Mouse (Mus musculus): ENCODE results near the gene Cnn1. TPM values are rescaled to one million over a fixed set of nuclear protein-coding genes. Genes with fewer than 3 reads are reported as not detected.

Cnn1 gene
- total and polyA plus RNA-seq, 2 experiments from 2014 or later = 0.24 TPM

DNA sequence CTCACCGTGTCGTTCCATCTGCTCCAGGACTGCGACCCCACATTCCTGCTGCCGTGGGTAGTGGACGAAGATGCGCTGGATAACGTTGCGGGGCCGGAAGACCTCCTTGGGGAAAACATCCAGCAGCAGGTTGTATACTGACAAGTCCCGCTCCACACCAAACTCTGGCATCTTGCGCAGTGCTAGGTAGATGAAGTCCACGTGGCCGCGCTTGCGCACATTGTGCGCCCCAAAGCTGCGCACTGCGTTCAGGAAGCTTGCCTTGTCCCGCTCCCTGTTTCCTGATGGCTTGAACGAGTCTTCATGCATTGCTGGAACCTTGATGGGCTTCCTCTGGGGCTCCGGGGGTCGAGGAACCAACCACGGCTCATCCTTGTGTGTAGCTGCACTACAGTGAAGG, 22.8 kb upstream of the Cnn1 start:
- no peaks in the 10 kb centered on the region for H3K9me3 ChIP-seq (ENCODE audit: low read length)
- no peak overlapping the region for H3K4me3 ChIP-seq (ENCODE audit: low read depth, low read length)
- TF ChIP-seq CTCF (IDR thresholded peaks at IDR 0.05; ENCODE audit: low read depth) = no peak
- ATAC-seq (no peak), DNase-seq (no peak)
- 97% methylated on average over 23 of the region's 23 CpGs for WGBS
- no peaks in the 10 kb centered on the region for H3K27me3 ChIP-seq (ENCODE audit: insufficient read depth, low read length)
- H3K27ac ChIP-seq (ENCODE audit: low read depth, low read length) = no peak overlapping the region
- 0 out of 2 replicates have a peak, but pooled peaks cover 4% of the 10 kb centered on the region for H3K4me1 ChIP-seq (ENCODE audit: insufficient read depth)
- no peak overlapping the region for H3K9ac ChIP-seq
- no peak overlapping the region for H3K4me2 ChIP-seq (ENCODE audit: low read depth)
- H3K36me3 ChIP-seq (ENCODE audit: insufficient read depth) = peaks cover 38% of the 10 kb centered on the region

- peaks cover 5% of the 10 kb centered on the region for H3K4me1 ChIP-seq (ENCODE audit: insufficient read depth)
- peak overlapping the region; percentile 63 for H3K4me3 ChIP-seq (ENCODE audit: low read depth, low read length)
- no peak overlapping the region for H3K27ac ChIP-seq (ENCODE audit: low read depth, low read length)
- ATAC-seq = no peak
- no peaks in the 10 kb centered on the region for H3K27me3 ChIP-seq (ENCODE audit: insufficient read depth, low read length)
- H3K36me3 ChIP-seq (ENCODE audit: insufficient read depth) = peaks cover 4% of the 10 kb centered on the region; the same call in 1 of the 2 replicates
- no peak for DNase-seq
- H3K9ac ChIP-seq = peak overlapping the region; percentile 72
- H3K4me2 ChIP-seq (ENCODE audit: low read depth) = peak overlapping the region; percentile 60
- WGBS = 31% methylated on average over 4 of the region's 4 CpGs
- no peaks in the 10 kb centered on the region for H3K9me3 ChIP-seq (ENCODE audit: low read length)
- TF ChIP-seq CTCF (IDR thresholded peaks at IDR 0.05; ENCODE audit: low read depth) = no peak
These were observed 14.4 kb upstream of the Cnn1 start for GRCm38 (mm10) chr9:22084667-22085021.

- peak within 1 kb of the TSS; percentile 63 for H3K4me3 ChIP-seq (ENCODE audit: low read depth, low read length)
- ATAC-seq = peak; percentile 100
- no peaks in the 10 kb centered on the region for H3K27me3 ChIP-seq (ENCODE audit: insufficient read depth, low read length)
- no peaks in the 10 kb centered on the region for H3K9me3 ChIP-seq (ENCODE audit: low read length)
- H3K36me3 ChIP-seq (ENCODE audit: insufficient read depth) = 0 out of 2 replicates have a peak, but pooled peaks cover 4% of the 10 kb centered on the region
- H3K27ac ChIP-seq (ENCODE audit: low read depth, low read length) = peak within 1 kb of the TSS; percentile 76
- peaks cover 5% of the 10 kb centered on the region for H3K4me1 ChIP-seq (ENCODE audit: insufficient read depth)
- TF ChIP-seq CTCF (IDR thresholded peaks at IDR 0.05; ENCODE audit: low read depth) = no peak
- 1% methylated on average over 48 of the region's 48 CpGs for WGBS
- H3K9ac ChIP-seq = peak within 1 kb of the TSS; percentile 72
- H3K4me2 ChIP-seq (ENCODE audit: low read depth) = peak within 1 kb of the TSS; percentile 60
- DNase-seq = peak; percentile 96
These were observed 13.8 kb upstream of the Cnn1 start, which contains the start of gene Ecsit for GRCm38 (mm10) chr9:22085022-22085834. Gene Ecsit (minus strand): TSS chr9:22085438.

GRCm38 (mm10) chr9:22086012-22086411, 13.0 kb upstream of the Cnn1 start:
- Histone ChIP-seq H3K36me3 (ENCODE audit: insufficient read depth) (0 out of 2 replicates have a peak, but pooled peaks cover 4% of the 10 kb centered on the region), H3K27me3 (ENCODE audit: insufficient read depth, low read length) (no peaks in the 10 kb centered on the region), H3K4me3 (ENCODE audit: low read depth, low read length) (peak overlapping the region; percentile 63), H3K4me2 (ENCODE audit: low read depth) (peak overlapping the region; percentile 60), H3K9me3 (ENCODE audit: low read length) (no peaks in the 10 kb centered on the region), H3K27ac (ENCODE audit: low read depth, low read length) (peak overlapping the region; percentile 76; the same call in 1 of the 2 replicates), H3K9ac (peak overlapping the region; percentile 72), H3K4me1 (ENCODE audit: insufficient read depth) (peaks cover 5% of the 10 kb centered on the region)
- 81% methylated on average over 6 of the region's 6 CpGs for WGBS
- no peak for TF ChIP-seq CTCF (IDR thresholded peaks at IDR 0.05; ENCODE audit: low read depth)
- ATAC-seq = no peak
- DNase-seq = no peak

- 0 out of 2 replicates have a peak, but pooled peaks have one; percentile 2 for TF ChIP-seq CTCF (IDR thresholded peaks at IDR 0.05; ENCODE audit: low read depth)
- Histone ChIP-seq H3K9ac (no peak overlapping the region), H3K4me3 (ENCODE audit: low read depth, low read length) (no peak overlapping the region), H3K4me1 (ENCODE audit: insufficient read depth) (peaks cover 5% of the 10 kb centered on the region), H3K4me2 (ENCODE audit: low read depth) (no peak overlapping the region), H3K27me3 (ENCODE audit: insufficient read depth, low read length) (no peaks in the 10 kb centered on the region), H3K36me3 (ENCODE audit: insufficient read depth) (0 out of 2 replicates have a peak, but pooled peaks cover 4% of the 10 kb centered on the region), H3K27ac (ENCODE audit: low read depth, low read length) (no peak overlapping the region), H3K9me3 (ENCODE audit: low read length) (no peaks in the 10 kb centered on the region)
- WGBS = 85% methylated on average over 2 of the region's 2 CpGs
- no peak for ATAC-seq
- DNase-seq = no peak
These were observed 11.9 kb upstream of the Cnn1 start for GRCm38 (mm10) chr9:22087034-22087618.

GRCm38 (mm10) chr9:22089281-22089680, 9.7 kb upstream of the Cnn1 start:
- Histone ChIP-seq H3K27me3 (ENCODE audit: insufficient read depth, low read length) (no peaks in the 10 kb centered on the region), H3K27ac (ENCODE audit: low read depth, low read length) (no peak overlapping the region), H3K9me3 (ENCODE audit: low read length) (no peaks in the 10 kb centered on the region), H3K9ac (no peak overlapping the region), H3K4me1 (ENCODE audit: insufficient read depth) (peaks cover 5% of the 10 kb centered on the region), H3K36me3 (ENCODE audit: insufficient read depth) (no peaks in the 10 kb centered on the region), H3K4me3 (ENCODE audit: low read depth, low read length) (no peak overlapping the region), H3K4me2 (ENCODE audit: low read depth) (no peak overlapping the region)
- no peak for ATAC-seq
- DNase-seq = no peak
- WGBS = 97% methylated on average over 7 of the region's 7 CpGs
- TF ChIP-seq CTCF (IDR thresholded peaks at IDR 0.05; ENCODE audit: low read depth) = no peak

- H3K4me2 ChIP-seq (ENCODE audit: low read depth) = no peak overlapping the region
- 83% methylated on average over 7 of the region's 7 CpGs for WGBS
- no peak overlapping the region for H3K27ac ChIP-seq (ENCODE audit: low read depth, low read length)
- no peak for DNase-seq
- no peak for TF ChIP-seq CTCF (IDR thresholded peaks at IDR 0.05; ENCODE audit: low read depth)
- ATAC-seq = no peak
- H3K9me3 ChIP-seq (ENCODE audit: low read length) = no peaks in the 10 kb centered on the region
- H3K4me1 ChIP-seq (ENCODE audit: insufficient read depth) = peaks cover 5% of the 10 kb centered on the region
- no peaks in the 10 kb centered on the region for H3K36me3 ChIP-seq (ENCODE audit: insufficient read depth)
- no peak overlapping the region for H3K4me3 ChIP-seq (ENCODE audit: low read depth, low read length)
- no peaks in the 10 kb centered on the region for H3K27me3 ChIP-seq (ENCODE audit: insufficient read depth, low read length)
- no peak overlapping the region for H3K9ac ChIP-seq
These were observed 9.0 kb upstream of the Cnn1 start for GRCm38 (mm10) chr9:22089986-22090385.

Measured in forebrain, postnatal 0 days (tissue).